ENCODE assay signal across 14 mouse cellular contexts in the genomic region with DNA sequence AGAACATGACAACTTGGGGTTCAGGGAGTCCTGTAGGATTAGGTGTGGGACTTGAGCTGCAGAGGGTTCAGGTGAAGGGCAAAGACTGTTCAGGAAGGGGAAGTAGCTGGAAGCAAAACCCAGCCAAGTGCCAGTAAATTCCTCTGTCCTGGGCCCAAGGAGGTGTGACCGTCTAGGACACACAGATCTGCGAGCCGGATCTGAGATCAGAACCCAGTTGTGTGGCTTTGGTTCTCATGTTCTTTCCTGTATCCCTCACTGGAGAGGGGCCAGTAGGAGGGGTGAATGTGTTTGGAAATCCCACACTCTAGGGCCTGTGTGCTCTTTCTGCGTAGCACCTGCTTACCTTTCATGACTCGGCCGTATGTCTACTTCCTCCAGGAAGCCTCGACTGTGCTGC. TPM values are rescaled to one million over a fixed set of nuclear protein-coding genes. Genes with fewer than 3 reads are reported as not detected.
A peak's percentile ranks its signal among the peaks of the same experiment; 100 is the strongest.
DNase-seq lines count a peak whose midpoint lies in the region; ATAC-seq lines count a peak whose summit lies in the region.
"Had no signal": no experiment of that assay in that cellular context is flagged by ENCODE, and none has a peak within 500 bp of the region (broad histone marks: within the 10 kb centered on the region; RNA-seq: fewer than 3 reads in every experiment).

No protein-coding gene starts in this region.

- no peaks in the 10 kb centered on the region for H3K36me3 ChIP-seq in midbrain, embryonic 10.5 days
- no peaks in the 10 kb centered on the region for H3K36me3 ChIP-seq in midbrain, embryonic 16.5 days (ENCODE audit: control insufficient read depth, insufficient read depth, low read length)
- H3K36me3 ChIP-seq in heart, embryonic 12.5 days = no peaks in the 10 kb centered on the region
- H3K36me3 ChIP-seq: heart, embryonic 15.5 days; hindbrain, embryonic 13.5 days; liver, embryonic 13.5 days had no signal

- H3K9me3 ChIP-seq in midbrain, embryonic 10.5 days (replicated peaks) = no peaks in the 10 kb centered on the region
- H3K9me3 ChIP-seq in midbrain, embryonic 16.5 days (replicated peaks; ENCODE audit: control insufficient read depth, low read length, poor library complexity, severe bottlenecking) = no peaks in the 10 kb centered on the region
- H3K9me3 ChIP-seq in heart, embryonic 12.5 days (replicated peaks) = no peaks in the 10 kb centered on the region
- H3K9me3 ChIP-seq: heart, embryonic 15.5 days; hindbrain, embryonic 13.5 days; liver, embryonic 13.5 days; megakaryocyte, embryonic 14.5 days had no signal

- H3K4me2 ChIP-seq in midbrain, embryonic 16.5 days (ENCODE audit: low read length) = no peak overlapping the region
- H3K4me2 ChIP-seq in heart, embryonic 12.5 days = no peak overlapping the region
- H3K4me2 ChIP-seq: heart, embryonic 15.5 days; hindbrain, embryonic 13.5 days; liver, embryonic 13.5 days had no signal

- peaks cover 100% of the 10 kb centered on the region for H3K4me1 ChIP-seq in midbrain, embryonic 10.5 days
- peaks cover 20% of the 10 kb centered on the region for H3K4me1 ChIP-seq in midbrain, embryonic 16.5 days (ENCODE audit: control insufficient read depth, insufficient read depth, low read length)
- H3K4me1 ChIP-seq in heart, embryonic 12.5 days (replicated peaks) = peaks cover 41% of the 10 kb centered on the region

- H3K9ac ChIP-seq in midbrain, embryonic 16.5 days (ENCODE audit: low read depth, low read length) = no peak overlapping the region
- H3K9ac ChIP-seq in heart, embryonic 12.5 days = no peak overlapping the region
- H3K9ac ChIP-seq: heart, embryonic 15.5 days; hindbrain, embryonic 13.5 days; liver, embryonic 13.5 days had no signal

- peak overlapping the region; percentile 95 for H3K27ac ChIP-seq in midbrain, embryonic 10.5 days (replicated peaks)
- no peak overlapping the region for H3K27ac ChIP-seq in midbrain, embryonic 16.5 days (ENCODE audit: low read length)
- no peak overlapping the region for H3K27ac ChIP-seq in heart, embryonic 12.5 days (ENCODE audit: poor library complexity, severe bottlenecking)
- H3K27ac ChIP-seq: heart, embryonic 15.5 days; hindbrain, embryonic 13.5 days; liver, embryonic 13.5 days had no signal

- ATAC-seq in midbrain, embryonic 16.5 days = no peak
- ATAC-seq in heart, embryonic 12.5 days (ENCODE audit: insufficient number of reproducible peaks, low FRiP score) = no peak
- ATAC-seq: intestine, embryonic 16.5 days; Patski had no signal

- DNase-seq in midbrain, embryonic 10.5 days (ENCODE audit: low spot score) = no peak
- DNase-seq in fat pad, adult 2 months (ENCODE audit: extremely low read depth, low read depth, low spot score) = peak; percentile 23
- peak; percentile 60 for DNase-seq in kidney, adult 8-10 months
- peak; percentile 67 for DNase-seq in lung, postnatal 36 days
- no peak for DNase-seq in adrenal gland, postnatal 36 days
- DNase-seq: cerebellum, adult 8-10 months; liver, embryonic 13.5 days had no signal

- peaks cover 56% of the 10 kb centered on the region for H3K27me3 ChIP-seq in midbrain, embryonic 10.5 days (ENCODE audit: low read depth, poor library complexity, severe bottlenecking)
- H3K27me3 ChIP-seq in midbrain, embryonic 16.5 days (ENCODE audit: control insufficient read depth, insufficient read depth, low read depth, low read length) = peaks cover 9% of the 10 kb centered on the region
- H3K27me3 ChIP-seq in heart, embryonic 12.5 days (replicated peaks) = peaks cover 81% of the 10 kb centered on the region

- H3K4me3 ChIP-seq in midbrain, embryonic 10.5 days = peak overlapping the region; percentile 95; the same call in 1 of the 2 replicates
- H3K4me3 ChIP-seq in midbrain, embryonic 16.5 days (ENCODE audit: low read depth, low read length) = no peak overlapping the region
- no peak overlapping the region for H3K4me3 ChIP-seq in heart, embryonic 12.5 days
- H3K4me3 ChIP-seq: heart, embryonic 15.5 days; hindbrain, embryonic 13.5 days; liver, embryonic 13.5 days; megakaryocyte, embryonic 14.5 days had no signal

- 79% methylated on average over 7 of the region's 7 CpGs for whole genome bisulfite sequencing in midbrain, embryonic 10.5 days
- 68% methylated on average over 7 of the region's 7 CpGs for WGBS in midbrain, embryonic 16.5 days
- 74% methylated on average over 7 of the region's 7 CpGs for WGBS in heart, embryonic 12.5 days

RNA-seq across cellular contexts. Expression of a gene that starts 4.6 kb away (rescaled TPM):
- 18.6 and 22.3 TPM in 2 replicates for polyA plus RNA-seq in midbrain, embryonic 10.5 days (2016; fragmentation: Nextera tagmentation; extraction: Ambion mirVana)
- polyA plus RNA-seq in midbrain, embryonic 16.5 days (2015; fragmentation: Nextera tagmentation; extraction: Ambion mirVana) = 2.3 and 2.7 TPM in 2 replicates
- 10 to 100 TPM; 15.2 to 31.5 TPM for total RNA-seq in adrenal gland, postnatal 36 days (2021)
- polyA plus RNA-seq in heart, embryonic 12.5 days (2016; fragmentation: Nextera tagmentation; extraction: Ambion mirVana) = 1.7 and 2.0 TPM in 2 replicates

RNA-seq across cellular contexts. Expression of a gene that starts 40.1 kb away (rescaled TPM):
- 12.5 and 13.3 TPM in 2 replicates for polyA plus RNA-seq in midbrain, embryonic 10.5 days (2016; fragmentation: Nextera tagmentation; extraction: Ambion mirVana)
- 8.1 and 8.7 TPM in 2 replicates for polyA plus RNA-seq in midbrain, embryonic 16.5 days (2015; fragmentation: Nextera tagmentation; extraction: Ambion mirVana)
- 100 to 1,000 TPM; 103 to 108 TPM for total RNA-seq in adrenal gland, postnatal 36 days (2021)
- polyA plus RNA-seq in heart, embryonic 12.5 days (2016; fragmentation: Nextera tagmentation; extraction: Ambion mirVana) = 19.9 and 21.0 TPM in 2 replicates

RNA-seq across cellular contexts. Expression of a gene that starts 57.0 kb away (rescaled TPM):
- polyA plus RNA-seq in midbrain, embryonic 10.5 days (2016; fragmentation: Nextera tagmentation; extraction: Ambion mirVana) = 103 and 104 TPM in 2 replicates
- polyA plus RNA-seq in midbrain, embryonic 16.5 days (2015; fragmentation: Nextera tagmentation; extraction: Ambion mirVana) = 50.1 and 53.6 TPM in 2 replicates
- total RNA-seq in adrenal gland, postnatal 36 days (2021) = 100 to 1,000 TPM; 140 to 150 TPM
- polyA plus RNA-seq in heart, embryonic 12.5 days (2016; fragmentation: Nextera tagmentation; extraction: Ambion mirVana) = 72.9 and 79.3 TPM in 2 replicates

Comparison
In these comparisons a context has a peak if more than half of its experiments do, and no peak if none do; other contexts are left out.
1. DNase-seq: peak in fat pad, adult 2 months (single experiment), kidney, adult 8-10 months (2 of 2) and lung, postnatal 36 days (single experiment); none in midbrain, embryonic 10.5 days (single experiment) and adrenal gland, postnatal 36 days (0 of 2).